Mouse (Mus musculus): ENCODE data around the gene U2af2. TPM values are rescaled to one million over a fixed set of nuclear protein-coding genes. Genes with fewer than 3 reads are reported as not detected.
A peak's percentile ranks its signal among the peaks of the same experiment; 100 is the strongest.

The U2af2 gene
- polyA plus RNA-seq, 1 experiment from 2014 or later, result 114 TPM

DNA sequence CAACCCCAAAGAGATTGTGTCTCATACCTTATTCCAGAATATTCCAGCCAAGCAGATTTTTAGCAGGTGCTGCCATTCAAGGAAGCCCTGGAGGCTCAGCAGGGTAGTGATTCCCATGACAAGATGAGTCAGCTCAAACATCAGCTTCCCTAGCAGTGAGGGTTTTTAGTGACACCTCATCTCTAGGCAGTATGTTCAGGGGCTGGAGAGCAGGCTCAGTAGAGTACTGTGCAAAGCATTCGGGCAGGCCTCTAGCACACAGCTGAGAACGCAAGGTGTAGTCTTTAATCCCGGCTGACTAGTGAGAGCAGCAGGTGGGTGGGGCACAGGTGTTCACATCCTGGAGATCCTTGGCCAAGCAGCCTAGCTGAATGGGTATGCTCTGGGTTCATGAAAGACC lies 37.9 kb downstream of the U2af2 start:
- no peaks in the 10 kb centered on the region for H3K27me3 ChIP-seq
- no peak overlapping the region for H3K27ac ChIP-seq
- no peaks in the 10 kb centered on the region for H3K4me1 ChIP-seq (replicated peaks)
- no peak overlapping the region for H3K9ac ChIP-seq
- peaks cover 52% of the 10 kb centered on the region for H3K36me3 ChIP-seq
- no peak overlapping the region for H3K4me2 ChIP-seq
- no peak overlapping the region for H3K4me3 ChIP-seq
- WGBS, result 87% methylated on average over 3 of the region's 3 CpGs
- H3K9me3 ChIP-seq, result no peaks in the 10 kb centered on the region
- no peak for ATAC-seq (ENCODE audit: low FRiP score)

DNA sequence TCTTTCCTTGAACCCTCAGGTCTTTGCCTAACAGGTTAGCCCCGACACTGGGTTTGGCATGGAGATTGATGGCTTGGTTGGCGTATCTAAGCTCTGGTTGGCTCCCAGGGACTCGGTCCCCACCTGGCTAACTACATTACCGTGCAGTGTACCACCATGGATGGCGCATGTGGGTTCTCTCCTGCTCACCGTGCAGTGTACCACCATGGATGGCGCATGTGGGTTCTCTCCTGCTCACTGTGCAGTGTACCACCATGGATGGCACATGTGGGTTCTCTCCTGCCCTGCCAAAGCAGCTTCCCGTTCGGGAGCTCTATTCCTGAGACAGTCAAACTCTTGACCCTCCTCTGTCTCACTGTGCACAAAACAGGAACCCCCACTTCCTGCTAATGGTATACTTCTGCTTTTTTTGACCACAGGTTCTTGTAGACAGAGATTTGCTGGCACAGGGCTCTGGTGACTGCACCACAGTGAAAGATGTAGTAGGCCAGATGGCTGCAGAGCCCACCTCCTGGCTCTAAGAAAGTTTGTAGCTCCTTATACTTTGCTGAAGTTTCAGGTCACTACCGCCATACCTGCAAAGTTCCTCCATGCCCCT lies 39.2 kb downstream of the U2af2 start:
- Histone ChIP-seq H3K27ac (no peak overlapping the region), H3K9ac (no peak overlapping the region), H3K36me3 (peaks cover 38% of the 10 kb centered on the region), H3K4me3 (no peak overlapping the region), H3K27me3 (no peaks in the 10 kb centered on the region), H3K4me1 (replicated peaks) (no peaks in the 10 kb centered on the region), H3K4me2 (no peak overlapping the region), H3K9me3 (no peaks in the 10 kb centered on the region)
- WGBS, result 92% methylated on average over 10 of the region's 10 CpGs
- ATAC-seq (ENCODE audit: low FRiP score), result no peak

DNA sequence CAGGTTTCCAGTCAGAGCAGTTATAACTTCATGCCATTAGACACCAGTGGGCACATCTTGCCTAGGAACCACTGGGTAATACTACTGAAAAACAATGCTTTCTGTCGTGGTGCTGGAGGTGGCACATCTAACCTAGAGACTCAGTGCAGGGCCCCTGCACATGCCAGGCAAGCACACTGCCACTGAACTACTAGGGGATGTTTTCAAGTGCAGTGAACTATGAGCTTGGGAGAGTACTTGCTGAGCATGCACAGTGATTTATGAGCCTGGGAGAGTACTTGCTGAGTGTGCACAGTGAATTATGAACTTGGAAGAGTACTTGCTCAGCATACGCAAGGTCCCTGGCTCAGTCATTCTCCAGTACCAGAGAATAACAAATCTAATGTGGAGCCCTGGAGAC lies 40.6 kb downstream of the U2af2 start:
- H3K36me3 ChIP-seq, result peaks cover 25% of the 10 kb centered on the region
- no peak overlapping the region for H3K27ac ChIP-seq
- ATAC-seq (ENCODE audit: low FRiP score), result no peak
- 83% methylated on average over 2 of the region's 2 CpGs for WGBS
- H3K4me1 ChIP-seq (replicated peaks), result no peaks in the 10 kb centered on the region
- no peak overlapping the region for H3K4me3 ChIP-seq
- H3K4me2 ChIP-seq, result no peak overlapping the region
- no peaks in the 10 kb centered on the region for H3K27me3 ChIP-seq
- H3K9ac ChIP-seq, result no peak overlapping the region
- H3K9me3 ChIP-seq, result no peaks in the 10 kb centered on the region

DNA sequence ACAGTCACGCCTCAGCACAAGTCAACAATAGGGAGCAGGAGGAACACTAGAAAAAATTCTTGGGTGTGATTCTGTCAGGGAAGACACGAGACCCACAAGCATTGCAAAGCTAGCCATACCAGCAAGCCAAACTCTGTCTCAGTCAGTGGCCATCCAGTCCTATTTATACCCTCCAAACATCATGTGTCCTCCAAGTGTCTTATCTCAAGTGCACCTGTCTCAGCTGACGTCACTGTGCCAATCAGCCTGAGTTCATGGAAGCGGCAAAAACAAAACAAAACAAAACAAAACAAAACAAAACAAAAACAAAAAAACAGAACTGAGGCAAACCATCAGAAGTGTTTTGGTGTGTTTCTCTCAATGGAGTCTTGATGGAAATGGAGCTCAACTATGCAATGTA lies 46.3 kb downstream of the U2af2 start:
- Histone ChIP-seq H3K27me3 (no peaks in the 10 kb centered on the region), H3K4me1 (replicated peaks) (no peaks in the 10 kb centered on the region), H3K9ac (no peak overlapping the region), H3K36me3 (no peaks in the 10 kb centered on the region), H3K4me3 (no peak overlapping the region), H3K9me3 (no peaks in the 10 kb centered on the region), H3K4me2 (no peak overlapping the region), H3K27ac (no peak overlapping the region)
- ATAC-seq (ENCODE audit: low FRiP score), result no peak
- WGBS, result 86% methylated on average over 4 of the region's 4 CpGs

DNA sequence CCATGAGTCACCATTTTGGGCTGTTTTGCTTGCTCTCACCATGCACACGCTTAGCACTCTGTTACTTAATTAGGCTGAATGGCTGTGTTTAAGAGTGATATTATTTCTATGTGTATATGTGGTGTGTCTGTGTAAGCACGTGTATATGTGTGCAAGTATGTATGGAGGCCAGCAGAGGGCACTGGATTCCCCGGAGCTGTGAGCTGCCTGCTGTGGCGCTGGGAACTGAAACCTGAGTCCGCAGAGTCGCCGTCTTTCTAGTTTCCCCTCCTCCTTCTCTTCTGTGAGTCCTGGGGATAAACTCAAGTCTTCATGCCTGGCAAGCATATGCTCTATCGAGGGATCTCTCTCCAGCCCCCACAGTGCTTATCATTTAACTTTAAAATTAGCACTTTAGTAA lies 47.4 kb downstream of the U2af2 start:
- no peaks in the 10 kb centered on the region for H3K9me3 ChIP-seq
- H3K36me3 ChIP-seq, result no peaks in the 10 kb centered on the region
- H3K4me3 ChIP-seq, result no peak overlapping the region
- ATAC-seq (ENCODE audit: low FRiP score), result no peak
- no peaks in the 10 kb centered on the region for H3K4me1 ChIP-seq (replicated peaks)
- no peaks in the 10 kb centered on the region for H3K27me3 ChIP-seq
- WGBS, result 92% methylated on average over 8 of the region's 8 CpGs
- H3K4me2 ChIP-seq, result no peak overlapping the region
- no peak overlapping the region for H3K9ac ChIP-seq
- no peak overlapping the region for H3K27ac ChIP-seq

DNA sequence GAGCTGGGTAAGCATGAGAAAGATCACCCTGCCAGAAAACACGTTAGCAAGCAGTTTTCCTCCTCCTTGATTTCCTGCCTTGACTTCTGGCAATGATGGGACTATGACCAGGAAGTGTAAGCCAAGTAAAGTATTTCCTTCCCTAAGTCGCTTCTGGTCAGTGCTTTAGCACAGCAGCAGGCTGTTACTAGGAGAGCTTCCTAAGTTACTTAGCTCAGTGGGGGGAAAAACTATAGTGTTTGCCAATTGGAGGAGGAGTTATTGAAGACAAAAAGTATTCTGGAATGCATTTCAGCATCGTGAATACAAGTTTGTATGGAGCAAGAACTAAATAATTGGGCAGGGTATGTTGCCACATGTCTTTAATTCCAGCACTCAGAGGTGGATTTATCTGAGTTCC lies 50.8 kb downstream of the U2af2 start:
- H3K4me1 ChIP-seq (replicated peaks), result no peaks in the 10 kb centered on the region
- H3K9me3 ChIP-seq, result no peaks in the 10 kb centered on the region
- H3K9ac ChIP-seq, result no peak overlapping the region
- no peak overlapping the region for H3K4me3 ChIP-seq
- H3K27me3 ChIP-seq, result no peaks in the 10 kb centered on the region
- WGBS, result 51% methylated on average over 3 of the region's 3 CpGs
- no peak for ATAC-seq (ENCODE audit: low FRiP score)
- H3K4me2 ChIP-seq, result no peak overlapping the region
- no peaks in the 10 kb centered on the region for H3K36me3 ChIP-seq
- H3K27ac ChIP-seq, result no peak overlapping the region

DNA sequence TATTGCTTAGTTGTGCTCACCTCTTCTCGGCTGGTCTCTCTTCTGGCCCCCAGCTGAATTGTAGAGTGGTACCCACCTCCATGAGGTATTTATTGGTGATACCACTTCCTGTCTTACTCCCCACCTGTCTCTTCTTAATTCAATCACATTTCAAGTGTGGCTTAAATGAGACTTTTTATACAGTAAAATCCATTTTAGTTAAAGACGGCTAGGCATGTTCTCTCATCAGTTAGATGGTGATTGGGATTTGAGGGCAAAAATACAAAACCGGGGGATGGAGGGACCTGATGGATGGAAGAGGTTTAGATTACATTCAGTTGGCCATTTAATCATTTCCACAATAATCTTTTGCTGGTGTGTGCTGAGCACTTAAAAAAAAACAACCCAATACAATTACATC lies 54.9 kb downstream of the U2af2 start, which contains the start of gene Rfpl4:
Rfpl4 (minus strand) TSS at position 101 of the 400 bp plus-strand sequence.
- Histone ChIP-seq H3K9ac (no peak within 1 kb of the TSS), H3K27me3 (no peaks in the 10 kb centered on the region), H3K27ac (no peak within 1 kb of the TSS), H3K9me3 (no peaks in the 10 kb centered on the region), H3K36me3 (no peaks in the 10 kb centered on the region), H3K4me2 (no peak within 1 kb of the TSS), H3K4me1 (replicated peaks) (no peaks in the 10 kb centered on the region), H3K4me3 (no peak within 1 kb of the TSS)
- 94% methylated on average over 3 of the region's 3 CpGs for WGBS
- no peak for ATAC-seq (ENCODE audit: low FRiP score)

DNA sequence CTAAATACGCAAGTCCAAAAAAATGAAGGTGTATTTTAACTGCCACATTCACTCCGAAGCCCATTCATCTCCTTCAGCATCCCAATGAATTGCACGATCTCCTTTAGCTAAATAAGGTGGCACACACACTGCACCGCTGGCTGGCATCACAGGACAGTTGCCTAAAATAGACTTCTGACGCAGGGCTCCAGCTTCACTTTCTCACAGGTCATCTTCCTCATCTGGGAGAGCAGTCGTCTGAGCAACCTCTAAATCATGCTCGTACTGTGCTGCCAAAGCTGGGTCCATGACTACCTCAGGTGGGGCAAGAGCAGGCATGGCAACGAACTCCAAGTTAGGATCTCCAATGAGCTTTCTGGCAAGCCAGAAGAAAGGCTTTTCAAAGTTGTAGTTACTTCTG lies 63.1 kb downstream of the U2af2 start:
- Histone ChIP-seq H3K4me2 (no peak overlapping the region), H3K36me3 (no peaks in the 10 kb centered on the region), H3K9me3 (no peaks in the 10 kb centered on the region), H3K4me1 (replicated peaks) (0 out of 2 replicates have a peak, but pooled peaks cover 5% of the 10 kb centered on the region), H3K27me3 (peaks cover 3% of the 10 kb centered on the region; the same call in 1 of the 2 replicates), H3K27ac (no peak overlapping the region), H3K9ac (no peak overlapping the region), H3K4me3 (no peak overlapping the region)
- ATAC-seq (ENCODE audit: low FRiP score), result no peak
- 89% methylated on average over 8 of the region's 8 CpGs for WGBS

DNA sequence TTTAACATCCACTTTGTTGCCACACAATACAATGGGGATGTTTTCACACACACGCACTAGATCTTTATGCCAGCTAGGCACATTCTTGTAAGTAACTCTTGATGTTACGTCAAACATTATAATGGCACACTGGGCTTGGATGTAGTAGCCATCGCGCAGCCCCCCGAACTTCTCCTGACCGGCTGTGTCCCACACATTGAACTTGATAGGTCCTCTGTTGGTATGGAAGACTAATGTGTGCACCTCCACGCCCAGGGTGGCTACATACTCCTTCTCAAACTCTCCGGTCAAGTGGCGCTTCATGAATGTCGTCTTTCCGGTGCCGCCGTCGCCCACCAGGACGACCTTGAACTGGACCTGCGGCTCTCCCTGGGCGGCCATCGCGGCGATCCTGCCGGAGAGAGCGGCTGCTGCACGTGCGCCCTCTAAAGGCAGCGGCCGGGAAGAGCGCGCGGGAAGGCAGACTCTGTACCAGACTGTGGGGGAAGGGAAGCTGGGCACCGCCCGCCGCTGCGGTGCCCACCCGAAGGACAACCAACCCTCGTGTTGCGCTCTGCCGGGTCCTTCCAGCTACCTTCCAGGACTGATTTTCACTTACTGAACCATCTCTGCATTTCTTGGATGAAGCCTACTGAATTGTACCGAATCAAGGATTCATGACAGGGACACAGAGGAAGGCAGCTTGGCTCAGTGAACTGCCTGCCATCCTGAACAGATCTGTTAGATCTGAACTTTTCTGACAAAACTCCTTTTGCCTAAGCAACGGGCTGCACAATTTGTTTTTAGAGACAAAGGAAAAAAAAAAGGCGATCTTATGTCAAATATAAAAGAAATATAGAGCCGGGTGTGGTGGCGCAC lies 63.8 kb downstream of the U2af2 start, which contains the start of gene Rasl2-9:
Rasl2-9 (minus strand) TSS at position 402 of the 858 bp plus-strand sequence.
- Histone ChIP-seq H3K36me3 (no peaks in the 10 kb centered on the region), H3K4me3 (peak within 1 kb of the TSS; percentile 41), H3K4me1 (replicated peaks) (0 out of 2 replicates have a peak, but pooled peaks cover 5% of the 10 kb centered on the region), H3K9me3 (no peaks in the 10 kb centered on the region), H3K4me2 (peak within 1 kb of the TSS; percentile 60), H3K27me3 (peaks cover 3% of the 10 kb centered on the region; the same call in 1 of the 2 replicates), H3K27ac (no peak within 1 kb of the TSS), H3K9ac (peak within 1 kb of the TSS; percentile 70)
- WGBS, result 19% methylated on average over 42 of the region's 42 CpGs
- ATAC-seq (ENCODE audit: low FRiP score), result peak; percentile 83; the same call in 1 of the 2 replicates

Small RNA genes lying within 50 kb of the gene (microRNA-seq; reads per million reads assigned to microRNA genes)
- not detected for gene Gm26217

Other genes starting within 250 kb of the U2af2 start
- gene Ube2s, start 249.6 kb upstream of the U2af2 start, polyA plus RNA-seq (2015; fragmentation: Nextera tagmentation; extraction: Ambion mirVana), result 252 and 267 TPM in 2 replicates
- gene Shisa7, start 217.4 kb upstream of the U2af2 start, polyA plus RNA-seq (2015; fragmentation: Nextera tagmentation; extraction: Ambion mirVana), result 10.9 and 11.6 TPM in 2 replicates
- 3.9 and 4.9 TPM in 2 replicates for gene Isoc2b, start 191.9 kb upstream of the U2af2 start, polyA plus RNA-seq (2015; fragmentation: Nextera tagmentation; extraction: Ambion mirVana)
- 0.75 and 0.78 TPM in 2 replicates for gene Isoc2a, start 185.0 kb upstream of the U2af2 start, polyA plus RNA-seq (2015; fragmentation: Nextera tagmentation; extraction: Ambion mirVana)
- 0.26 and 0.45 TPM in 2 replicates for gene Gm36210, start 155.6 kb upstream of the U2af2 start, polyA plus RNA-seq (2015; fragmentation: Nextera tagmentation; extraction: Ambion mirVana)
- 3.6 and 4.9 TPM in 2 replicates for gene Zfp628, start 146.9 kb upstream of the U2af2 start, polyA plus RNA-seq (2015; fragmentation: Nextera tagmentation; extraction: Ambion mirVana)
- 25.4 and 27.7 TPM in 2 replicates for gene Nat14, start 140.1 kb upstream of the U2af2 start, polyA plus RNA-seq (2015; fragmentation: Nextera tagmentation; extraction: Ambion mirVana)
- gene Ssc5d, start 136.4 kb upstream of the U2af2 start, polyA plus RNA-seq (2015; fragmentation: Nextera tagmentation; extraction: Ambion mirVana), result 0.73 and 1.3 TPM in 2 replicates
- 0.25 TPM in 1 of 2 replicates, not detected in the other for gene Sbk2, start 97.7 kb upstream of the U2af2 start, polyA plus RNA-seq (2015; fragmentation: Nextera tagmentation; extraction: Ambion mirVana)
- 0.19 and 0.49 TPM in 2 replicates for gene Sbk3, start 91.0 kb upstream of the U2af2 start, polyA plus RNA-seq (2015; fragmentation: Nextera tagmentation; extraction: Ambion mirVana)
- gene Zfp579, start 66.0 kb upstream of the U2af2 start, polyA plus RNA-seq (2015; fragmentation: Nextera tagmentation; extraction: Ambion mirVana), result 53.6 and 59.9 TPM in 2 replicates
- gene Zfp524, start 47.7 kb upstream of the U2af2 start, polyA plus RNA-seq (2015; fragmentation: Nextera tagmentation; extraction: Ambion mirVana), result 7.9 and 9.2 TPM in 2 replicates
- 37.7 and 41.9 TPM in 2 replicates for gene Fiz1, start 47.4 kb upstream of the U2af2 start, polyA plus RNA-seq (2015; fragmentation: Nextera tagmentation; extraction: Ambion mirVana)
- gene Gm44973, start 46.6 kb upstream of the U2af2 start, polyA plus RNA-seq (2015; fragmentation: Nextera tagmentation; extraction: Ambion mirVana), result 1.4 and 1.8 TPM in 2 replicates
- gene Zfp865, start 41.8 kb upstream of the U2af2 start, polyA plus RNA-seq (2015; fragmentation: Nextera tagmentation; extraction: Ambion mirVana), result 5.8 and 6.0 TPM in 2 replicates
- 38.7 and 43.5 TPM in 2 replicates for gene Ccdc106, start 41.6 kb upstream of the U2af2 start, polyA plus RNA-seq (2015; fragmentation: Nextera tagmentation; extraction: Ambion mirVana)
- gene 4632433K11Rik, start 28.0 kb upstream of the U2af2 start, polyA plus RNA-seq (2015; fragmentation: Nextera tagmentation; extraction: Ambion mirVana), result not detected in 2 replicates
- gene Zfp784, start 23.7 kb upstream of the U2af2 start, polyA plus RNA-seq (2015; fragmentation: Nextera tagmentation; extraction: Ambion mirVana), result 7.8 and 9.8 TPM in 2 replicates
- gene Zfp580, start 10.6 kb upstream of the U2af2 start, polyA plus RNA-seq (2015; fragmentation: Nextera tagmentation; extraction: Ambion mirVana), result 67.2 and 69.7 TPM in 2 replicates
- gene Epn1, start 18.1 kb downstream of the U2af2 start, polyA plus RNA-seq (2015; fragmentation: Nextera tagmentation; extraction: Ambion mirVana), result 83.8 and 85.6 TPM in 2 replicates
- not detected in 2 replicates for gene Rfpl4, start 54.8 kb downstream of the U2af2 start, polyA plus RNA-seq (2015; fragmentation: Nextera tagmentation; extraction: Ambion mirVana)
- 0.22 and 0.52 TPM in 2 replicates for gene Rasl2-9, start 63.8 kb downstream of the U2af2 start, polyA plus RNA-seq (2015; fragmentation: Nextera tagmentation; extraction: Ambion mirVana)
- 0.01 TPM in 1 of 2 replicates, not detected in the other for gene Vmn1r55, start 87.5 kb downstream of the U2af2 start, polyA plus RNA-seq (2015; fragmentation: Nextera tagmentation; extraction: Ambion mirVana)
- not detected in 2 replicates for gene Vmn1r56, start 134.6 kb downstream of the U2af2 start, polyA plus RNA-seq (2015; fragmentation: Nextera tagmentation; extraction: Ambion mirVana)
- not detected in 2 replicates for gene Vmn1r57, start 156.3 kb downstream of the U2af2 start, polyA plus RNA-seq (2015; fragmentation: Nextera tagmentation; extraction: Ambion mirVana)

Data from hindbrain, embryonic 13.5 days (tissue).